Mouse (Mus musculus) C2C12 (cell line): ENCODE results near the gene Syce1.
"Not testable (repeated sequence)": the region's sequence is repeated elsewhere in the genome, so short reads cannot be mapped to it uniquely, and the experiment has no call there.

Source experiments
- CEBPB ChIP-seq: IDR thresholded peaks from one replicate; pipeline ENCODE4 v1.6.1; 2011; ENCODE audit warnings: low read depth, mild to moderate bottlenecking, control low read depth, moderate library complexity
- CTCF ChIP-seq: IDR thresholded peaks from one replicate; pipeline ENCODE4 v1.5.1; 2011; ENCODE audit not compliant: control insufficient read depth, insufficient read depth, insufficient read length
- MAX ChIP-seq: IDR thresholded peaks from one replicate; pipeline ENCODE4 v1.6.1; 2011; ENCODE audit warnings: mild to moderate bottlenecking, control low read depth
- MYOD1 ChIP-seq: IDR thresholded peaks from one replicate; pipeline ENCODE4 v1.6.1; 2011; ENCODE audit warnings: low read depth; ENCODE audit not compliant: control insufficient read depth, insufficient read length
- MYOG ChIP-seq: IDR thresholded peaks from one replicate; pipeline ENCODE4 v1.6.1; 2011; ENCODE audit not compliant: control insufficient read depth, insufficient read length; ENCODE audit errors: extremely low read depth
- USF1 ChIP-seq: IDR thresholded peaks from one replicate; pipeline ENCODE4 v1.6.1; 2011; ENCODE audit warnings: low read depth, mild to moderate bottlenecking, control low read depth, moderate library complexity

GRCm38 (mm10) chr7:140765391-140765790, 22.3 kb downstream of the Syce1 start:
- TF ChIP-seq MAX, CTCF, CEBPB, MYOG, MYOD1, USF1: not testable (repeated sequence)
